Mouse (Mus musculus): ENCODE measurements around the gene Tmem150b.

GRCm38 (mm10) chr7:4670655-4671255 lies 54.3 kb downstream of the Tmem150b start:
- TF ChIP-seq CTCF (IDR thresholded peaks at IDR 0.05; ENCODE audit: low read depth, low read length) (no peak), GATA1 (IDR thresholded peaks at IDR 0.05; ENCODE audit: borderline replicate concordance, low read length) (no peak), TAL1 (conservative IDR thresholded peaks at IDR 0.05; ENCODE audit: low read depth, low read length) (peak; percentile 92), POLR2AphosphoS5 (IDR thresholded peaks at IDR 0.05; ENCODE audit: insufficient replicate concordance, low read depth, low read length) (no peak), GATA2 (IDR thresholded peaks at IDR 0.05; ENCODE audit: borderline replicate concordance, low read depth, low read length) (no peak)

Data from G1E (cell line).